Mouse (Mus musculus) adrenal gland, adult 8-10 months (tissue): ENCODE data around the gene Olfr1446. TPM values are rescaled to one million over a fixed set of nuclear protein-coding genes. Genes with fewer than 3 reads are reported as not detected.

ENCODE experiments used
- DNase-seq: peaks from one replicate; pipeline ENCODE4 v3.0.0; 2022
- total RNA-seq, 4 experiments: library from RNA; stranded (reverse); gene quantifications; 2 replicates each; pipeline ENCODE4 v1.2.4; 2022

Olfr1446 gene
- not detected for total RNA-seq

DNA sequence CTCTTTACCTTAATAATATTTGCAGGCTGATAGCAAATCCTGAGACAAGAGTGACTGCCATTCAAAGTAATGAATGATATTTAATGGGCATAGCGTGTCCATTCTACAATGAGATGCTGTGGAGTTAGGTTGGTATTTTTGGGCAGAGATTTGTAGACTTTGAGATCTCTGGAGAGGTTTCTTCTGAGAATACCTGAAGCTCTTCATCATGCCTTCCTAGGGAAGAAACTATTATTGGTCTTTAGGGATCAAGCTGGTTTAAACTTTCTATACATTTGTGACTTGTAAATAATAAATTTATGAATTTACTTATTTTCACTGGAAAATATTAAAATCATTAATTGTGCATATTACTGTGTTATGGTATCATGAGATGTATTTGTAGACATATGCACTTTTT lies at the start of gene Olfr1446:
TSS of gene Olfr1446 (minus strand) at position 101 of the 400 bp plus-strand sequence.
- no peak for DNase-seq

DNA sequence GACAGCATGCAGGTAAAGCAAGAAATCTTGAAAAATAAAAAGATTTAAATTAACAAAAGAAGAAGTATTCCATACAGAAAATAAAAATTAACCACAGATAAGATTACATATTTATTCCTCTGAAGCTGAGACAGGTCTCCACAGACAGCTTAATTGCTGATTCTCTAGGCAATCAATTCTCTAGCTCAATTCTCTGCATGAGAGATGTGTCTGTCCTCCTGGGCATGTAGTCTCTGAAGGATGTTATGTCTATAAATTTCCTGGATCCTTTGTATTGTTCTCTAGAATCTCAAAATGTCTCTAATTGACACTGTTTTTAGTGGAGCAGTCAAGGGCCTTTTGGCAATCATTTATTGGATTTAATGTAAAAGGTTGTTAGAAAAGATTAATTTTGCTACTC lies 37.2 kb upstream of the Olfr1446 start, which contains the start of gene Olfr1449:
TSS of gene Olfr1449 (plus strand) at position 301 of the 400 bp plus-strand sequence.
- DNase-seq = no peak

- no peak for DNase-seq
Observed at GRCm38 (mm10) chr19:12924319-12924718, 31.0 kb upstream of the Olfr1446 start, which contains the start of gene Olfr1448. TSS of gene Olfr1448 (minus strand) at chr19:12924419.

DNA sequence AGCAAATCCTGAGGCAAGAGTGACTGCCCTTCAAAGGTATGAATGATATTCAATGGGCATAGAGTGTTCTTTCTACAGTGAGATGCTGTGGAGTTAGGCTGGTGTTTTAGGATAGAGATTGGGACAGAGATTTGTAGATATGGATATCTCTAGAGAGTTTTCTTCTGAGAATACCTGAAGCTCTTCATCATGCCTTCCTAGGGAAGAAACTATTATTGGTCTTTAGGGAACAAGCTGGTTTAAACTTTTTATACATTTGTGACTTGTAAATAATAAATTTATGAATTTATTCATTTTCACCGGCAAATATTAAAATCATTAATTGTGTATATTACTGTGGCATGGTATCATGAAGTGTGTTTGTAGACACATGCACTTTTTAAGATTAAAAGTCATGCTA lies 10.3 kb upstream of the Olfr1446 start, which contains the start of gene Olfr1447:
TSS of gene Olfr1447 (minus strand) at position 101 of the 400 bp plus-strand sequence.
- no peak for DNase-seq

DNA sequence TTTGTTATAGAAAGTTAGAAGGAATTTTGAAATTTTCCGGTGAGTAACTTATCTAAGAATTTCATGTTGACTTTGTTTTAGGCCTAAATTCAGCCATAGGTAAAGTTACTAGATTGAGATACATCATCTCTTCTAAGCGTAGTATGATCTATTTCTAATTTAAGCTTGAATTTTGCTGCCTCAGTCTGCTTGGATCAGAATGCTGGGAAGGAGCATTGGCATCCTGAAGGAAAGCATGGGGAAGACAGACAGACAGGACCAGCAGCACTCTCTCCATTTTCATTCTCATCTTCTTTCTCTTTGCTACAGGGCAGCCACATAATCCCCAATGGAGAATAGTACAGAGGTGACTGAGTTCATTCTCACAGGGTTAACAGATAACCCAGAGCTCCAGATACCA lies 9.8 kb downstream of the Olfr1446 start, which contains the start of gene Olfr1445:
TSS of gene Olfr1445 (plus strand) at position 301 of the 400 bp plus-strand sequence.
- DNase-seq = no peak

DNA sequence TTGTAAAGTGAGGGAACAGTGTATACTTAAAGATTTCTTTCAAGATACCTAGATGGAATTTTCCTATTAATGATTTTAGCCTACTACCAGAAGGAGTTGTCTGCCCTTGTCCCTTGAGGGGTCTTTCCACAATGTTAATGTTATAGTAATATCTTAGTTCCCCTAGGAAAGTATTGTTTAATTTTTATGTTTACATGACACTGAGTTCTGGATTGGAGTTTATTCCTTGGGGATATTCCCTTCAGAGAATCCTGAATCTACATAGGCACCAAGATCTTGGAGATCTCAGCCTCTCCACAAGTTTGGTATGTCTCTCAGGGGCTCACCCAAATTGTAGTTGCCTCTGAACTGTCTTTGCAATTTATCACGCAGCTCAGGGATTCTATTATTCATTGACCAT lies 36.3 kb downstream of the Olfr1446 start, which contains the start of gene Olfr1444:
TSS of gene Olfr1444 (plus strand) at position 301 of the 400 bp plus-strand sequence.
- DNase-seq = no peak

- DNase-seq = no peak
Observed at GRCm38 (mm10) chr19:12846382-12846781, 46.9 kb downstream of the Olfr1446 start, which contains the start of gene Gm5244. TSS of gene Gm5244 (plus strand) at chr19:12846682.

- DNase-seq = no peak
Observed at GRCm38 (mm10) chr19:12838507-12838906, 54.8 kb downstream of the Olfr1446 start.

Other genes starting within 250 kb of the Olfr1446 start
- gene Olfr1442, start 223.1 kb downstream of the Olfr1446 start, total RNA-seq = not detected
- not detected for gene Olfr1443, start 215.4 kb downstream of the Olfr1446 start, total RNA-seq
- gene Keg1, start 197.7 kb downstream of the Olfr1446 start, total RNA-seq = under 1 TPM in 1 of 4 experiments, not detected in 3; 0.35 TPM
- gene Cntf, start 127.9 kb downstream of the Olfr1446 start, total RNA-seq = 1 to 10 TPM; 1.1 to 3.6 (median 2.3) TPM
- gene Zfp91, start 97.4 kb downstream of the Olfr1446 start, total RNA-seq = 10 to 100 TPM; 70.3 to 80.8 (median 71.4) TPM
- gene Lpxn, start 97.3 kb downstream of the Olfr1446 start, total RNA-seq = 1 to 10 TPM; 2.1 to 5.8 (median 3.9) TPM
- not detected for gene Gm5244, start 46.8 kb downstream of the Olfr1446 start, total RNA-seq
- gene Olfr1444, start 36.2 kb downstream of the Olfr1446 start, total RNA-seq = not detected
- gene Olfr1445, start 9.7 kb downstream of the Olfr1446 start, total RNA-seq = not detected
- gene Olfr1447, start 10.2 kb upstream of the Olfr1446 start, total RNA-seq = not detected
- not detected for gene Olfr1448, start 30.9 kb upstream of the Olfr1446 start, total RNA-seq
- gene Olfr1449, start 37.3 kb upstream of the Olfr1446 start, total RNA-seq = not detected
- gene Olfr1450, start 56.7 kb upstream of the Olfr1446 start, total RNA-seq = not detected
- gene Olfr1451, start 101.5 kb upstream of the Olfr1446 start, total RNA-seq = not detected
- gene Olfr1453, start 134.8 kb upstream of the Olfr1446 start, total RNA-seq = not detected
- gene Olfr1454, start 167.1 kb upstream of the Olfr1446 start, total RNA-seq = not detected
- gene Olfr1457, start 204.4 kb upstream of the Olfr1446 start, total RNA-seq = not detected
- gene Olfr1458, start 213.3 kb upstream of the Olfr1446 start, total RNA-seq = not detected